Mouse (Mus musculus) erythroblast, embryonic 14.5 days (primary cell): ENCODE results near the gene Grm5.

ENCODE experiments used
- GATA1 ChIP-seq: IDR thresholded peaks from 2 replicates; pipeline ENCODE4 v1.6.1; 2012; ENCODE audit warnings: low read length, inconsistent platforms, mixed read lengths
- TAL1 ChIP-seq: IDR thresholded peaks from 3 replicates; pipeline ENCODE4 v1.6.1; 2012; ENCODE audit warnings: low read length, inconsistent platforms, mixed read lengths

DNA sequence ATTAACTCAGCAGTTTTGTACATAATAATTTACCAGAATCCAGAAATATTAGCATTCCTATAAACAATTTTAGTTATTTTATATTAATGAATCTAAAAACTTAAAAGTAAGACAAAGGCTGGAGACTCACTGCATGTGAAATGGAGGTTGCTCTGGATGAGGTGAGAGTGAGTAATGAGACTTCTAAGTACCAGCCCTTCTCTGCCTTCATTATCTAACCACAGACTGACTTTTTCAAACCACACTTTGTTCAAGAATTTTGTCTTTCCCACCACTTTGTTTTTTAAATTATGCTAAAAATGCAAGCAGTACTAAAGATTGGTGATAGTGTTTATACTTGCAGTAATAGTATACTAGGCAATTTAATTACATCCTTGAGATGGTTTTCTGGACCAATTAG, 259.5 kb downstream of the Grm5 start:
- no peak for TF ChIP-seq GATA1
- no peak for TF ChIP-seq TAL1
